ENCODE assay signal across 9 mouse cellular contexts in genomic region chr10:79932736-79933135, GRCm38 (mm10). TPM values are rescaled to one million over a fixed set of nuclear protein-coding genes. Genes with fewer than 3 reads are reported as not detected.
DNase-seq lines count a peak whose midpoint lies in the region; ATAC-seq and TF ChIP-seq lines count a peak whose summit lies in the region.
"Had no signal": no experiment of that assay in that cellular context is flagged by ENCODE, and none has a peak within 500 bp of the region (broad histone marks: within the 10 kb centered on the region; RNA-seq: fewer than 3 reads in every experiment).

No protein-coding gene starts in this region.

- peak; percentile 73; the same call in 1 of the 2 replicates for TF ChIP-seq EP300 in heart, adult 2 months (IDR thresholded peaks at IDR 0.05; ENCODE audit: insufficient read depth, low read depth, low read length)

- no peaks in the 10 kb centered on the region for H3K27me3 ChIP-seq in cerebellum, adult 2 months (ENCODE audit: control insufficient read depth, insufficient read depth, low read length)
- no peaks in the 10 kb centered on the region for H3K27me3 ChIP-seq in heart, adult 2 months (ENCODE audit: control insufficient read depth, insufficient read depth, low read length)
- no peaks in the 10 kb centered on the region for H3K27me3 ChIP-seq in lung, embryonic 16.5 days (ENCODE audit: control insufficient read depth, insufficient read depth, low read depth, low read length)
- no peaks in the 10 kb centered on the region for H3K27me3 ChIP-seq in stomach, embryonic 14.5 days (ENCODE audit: control insufficient read depth, insufficient read depth, low read length)
- H3K27me3 ChIP-seq: Patski had no signal

- no peaks in the 10 kb centered on the region for H3K9me3 ChIP-seq in lung, embryonic 16.5 days (ENCODE audit: control insufficient read depth, low read length)
- H3K9me3 ChIP-seq in stomach, embryonic 14.5 days (ENCODE audit: control insufficient read depth, low read depth, low read length) = no peaks in the 10 kb centered on the region

- 5% methylated on average over 8 of the region's 8 CpGs for WGBS in cerebellum, adult 2 months
- 26% methylated on average over 8 of the region's 8 CpGs for WGBS in heart, adult 2 months
- WGBS in lung, embryonic 16.5 days = 20% methylated on average over 8 of the region's 8 CpGs
- WGBS in stomach, embryonic 14.5 days = 19% methylated on average over 8 of the region's 8 CpGs

- H3K9ac ChIP-seq in heart, adult 2 months (ENCODE audit: low read depth, low read length) = no peak overlapping the region
- H3K9ac ChIP-seq in lung, embryonic 16.5 days (ENCODE audit: low read length) = no peak overlapping the region
- no peak overlapping the region for H3K9ac ChIP-seq in stomach, embryonic 14.5 days (replicated peaks; ENCODE audit: low read depth, low read length)

- no peaks in the 10 kb centered on the region for H3K79me2 ChIP-seq in heart, adult 2 months (replicated peaks; ENCODE audit: control insufficient read depth, insufficient read depth, low read length)

- 0 out of 2 replicates have a peak overlapping the region, but pooled peaks have one; percentile 20 for H3K27ac ChIP-seq in cerebellum, adult 2 months (ENCODE audit: insufficient read depth, low read length)
- peak overlapping the region; percentile 28 for H3K27ac ChIP-seq in heart, adult 2 months
- peak overlapping the region; percentile 8 for H3K27ac ChIP-seq in lung, embryonic 16.5 days (ENCODE audit: low read length)
- H3K27ac ChIP-seq in stomach, embryonic 14.5 days (ENCODE audit: low read length) = peak overlapping the region; percentile 55; the same call in 1 of the 2 replicates

- no peak for TF ChIP-seq CTCF in cerebellum, adult 2 months (IDR thresholded peaks at IDR 0.05; ENCODE audit: borderline replicate concordance, insufficient read depth, low read depth, low read length)
- 0 out of 2 replicates have a peak, but pooled peaks have one; percentile 2 for TF ChIP-seq CTCF in heart, adult 2 months (IDR thresholded peaks at IDR 0.05)

- DNase-seq in layer of hippocampus, postnatal 10 days (ENCODE audit: low spot score in 2 of 2) = peak; percentile 56 to 57
- DNase-seq in layer of hippocampus, adult 18-20 months (ENCODE audit: low spot score in 2 of 2) = no peak
- DNase-seq in cerebellum, adult 2 months = peak; percentile 65 to 74
- DNase-seq in heart, adult 2 months = peak; percentile 79 to 85
- peak; percentile 62 for DNase-seq in kidney, adult 11 months
- no peak for DNase-seq in B cell, adult 2 months

- no peak overlapping the region for H3K4me3 ChIP-seq in cerebellum, adult 2 months (replicated peaks; ENCODE audit: insufficient read depth, low read depth, low read length)
- H3K4me3 ChIP-seq in heart, adult 2 months = no peak overlapping the region
- no peak overlapping the region for H3K4me3 ChIP-seq in lung, embryonic 16.5 days (ENCODE audit: low read length)
- no peak overlapping the region for H3K4me3 ChIP-seq in stomach, embryonic 14.5 days (ENCODE audit: low read depth, low read length)

- no peak overlapping the region for H3K4me2 ChIP-seq in lung, embryonic 16.5 days (ENCODE audit: low read depth, low read length)
- no peak overlapping the region for H3K4me2 ChIP-seq in stomach, embryonic 14.5 days (replicated peaks; ENCODE audit: low read depth, low read length)

- intact Hi-C loops in heart, adult 2 months (cut with DNase I) = no loop called here

- TF ChIP-seq POLR2A in cerebellum, adult 2 months (IDR thresholded peaks at IDR 0.05; ENCODE audit: borderline replicate concordance, insufficient read depth, low read length) = no peak
- no peak for TF ChIP-seq POLR2A in heart, adult 2 months (IDR thresholded peaks at IDR 0.05; ENCODE audit: insufficient read depth, low read depth, low read length)

- peak; percentile 63 for ATAC-seq in lung, embryonic 16.5 days (ENCODE audit: low read depth)
- no peak; the same call in 1 of the 2 replicates for ATAC-seq in stomach, embryonic 14.5 days (ENCODE audit: insufficient number of reproducible peaks, insufficient read depth, low FRiP score, low read depth)
- ATAC-seq: Patski had no signal

- H3K36me3 ChIP-seq in heart, adult 2 months (ENCODE audit: control insufficient read depth, insufficient read depth, low read length) = no peaks in the 10 kb centered on the region
- 0 out of 2 replicates have a peak, but pooled peaks cover 6% of the 10 kb centered on the region for H3K36me3 ChIP-seq in lung, embryonic 16.5 days (ENCODE audit: control insufficient read depth, insufficient read depth, low read length)
- peaks cover 26% of the 10 kb centered on the region for H3K36me3 ChIP-seq in stomach, embryonic 14.5 days (ENCODE audit: control insufficient read depth, insufficient read depth, low read length)

- H3K4me1 ChIP-seq in cerebellum, adult 2 months (ENCODE audit: control insufficient read depth, insufficient read depth, low read length) = peaks cover 76% of the 10 kb centered on the region
- H3K4me1 ChIP-seq in heart, adult 2 months (ENCODE audit: control insufficient read depth, insufficient read depth, low read length) = peaks cover 31% of the 10 kb centered on the region
- peaks cover 73% of the 10 kb centered on the region for H3K4me1 ChIP-seq in lung, embryonic 16.5 days (replicated peaks; ENCODE audit: control insufficient read depth, insufficient read depth, low read length)
- peaks cover 58% of the 10 kb centered on the region for H3K4me1 ChIP-seq in stomach, embryonic 14.5 days (ENCODE audit: control insufficient read depth, insufficient read depth, low read length)

RNA-seq across cellular contexts. Expression of gene Arid3a, which starts 5.9 kb away (rescaled TPM):
- 1 to 10 TPM; 5.5 to 8.4 TPM for total RNA-seq in layer of hippocampus, postnatal 10 days (2021)
- 1 to 10 TPM; 5.5 to 5.8 TPM for total RNA-seq in layer of hippocampus, adult 18-20 months (2021)
- 4.7 TPM in 2 replicates for polyA plus RNA-seq in cerebellum, adult 2 months (2012; rRNA removed)
- total RNA-seq in heart, adult 2 months (2021) = 1 to 10 TPM; 1.3 to 1.5 TPM
- polyA plus RNA-seq in heart, adult 2 months (2012; rRNA removed) = 0.88 and 1.7 TPM in 2 replicates
- 4.1 and 4.8 TPM in 2 replicates for polyA plus RNA-seq in lung, embryonic 16.5 days (2015; fragmentation: Nextera tagmentation; extraction: Ambion mirVana)
- polyA plus RNA-seq in stomach, embryonic 14.5 days (2014; fragmentation: Nextera tagmentation; extraction: Ambion mirVana) = 12.7 and 14.0 TPM in 2 replicates

RNA-seq across cellular contexts. Expression of gene R3hdm4, which starts 11.7 kb away (rescaled TPM):
- total RNA-seq in layer of hippocampus, postnatal 10 days (2021) = 100 to 1,000 TPM; 380 to 386 TPM
- 100 to 1,000 TPM; 366 to 401 TPM for total RNA-seq in layer of hippocampus, adult 18-20 months (2021)
- polyA plus RNA-seq in cerebellum, adult 2 months (2012; rRNA removed) = 156 and 162 TPM in 2 replicates
- total RNA-seq in heart, adult 2 months (2021) = 10 to 100 TPM; 82.4 to 85.6 TPM
- 119 and 123 TPM in 2 replicates for polyA plus RNA-seq in heart, adult 2 months (2012; rRNA removed)
- polyA plus RNA-seq in lung, embryonic 16.5 days (2015; fragmentation: Nextera tagmentation; extraction: Ambion mirVana) = 151 and 155 TPM in 2 replicates
- 143 and 151 TPM in 2 replicates for polyA plus RNA-seq in stomach, embryonic 14.5 days (2014; fragmentation: Nextera tagmentation; extraction: Ambion mirVana)

RNA-seq across cellular contexts. Expression of gene Kiss1r, which starts 16.0 kb away (rescaled TPM):
- 1 to 10 TPM; 7.5 TPM for total RNA-seq in layer of hippocampus, postnatal 10 days (2021)
- 1 to 10 TPM; 6.7 to 7.8 TPM for total RNA-seq in layer of hippocampus, adult 18-20 months (2021)
- polyA plus RNA-seq in cerebellum, adult 2 months (2012; rRNA removed) = 12.1 and 12.8 TPM in 2 replicates
- under 1 TPM; 0.10 to 0.25 TPM for total RNA-seq in heart, adult 2 months (2021)
- 0.79 and 1.5 TPM in 2 replicates for polyA plus RNA-seq in heart, adult 2 months (2012; rRNA removed)
- polyA plus RNA-seq in lung, embryonic 16.5 days (2015; fragmentation: Nextera tagmentation; extraction: Ambion mirVana) = 1.0 and 1.1 TPM in 2 replicates
- polyA plus RNA-seq in stomach, embryonic 14.5 days (2014; fragmentation: Nextera tagmentation; extraction: Ambion mirVana) = 0.81 and 1.0 TPM in 2 replicates

RNA-seq across cellular contexts. Expression of gene Gm26602, which starts 22.1 kb away (rescaled TPM):
- not detected for total RNA-seq in layer of hippocampus, postnatal 10 days (2021)
- not detected for total RNA-seq in layer of hippocampus, adult 18-20 months (2021)
- polyA plus RNA-seq in cerebellum, adult 2 months (2012; rRNA removed) = not detected in 2 replicates
- total RNA-seq in heart, adult 2 months (2021) = not detected
- polyA plus RNA-seq in heart, adult 2 months (2012; rRNA removed) = not detected in 2 replicates
- polyA plus RNA-seq in lung, embryonic 16.5 days (2015; fragmentation: Nextera tagmentation; extraction: Ambion mirVana) = 12.8 TPM in 1 of 2 replicates, not detected in the other
- polyA plus RNA-seq in stomach, embryonic 14.5 days (2014; fragmentation: Nextera tagmentation; extraction: Ambion mirVana) = 5.3 TPM in 1 of 2 replicates, not detected in the other
- polyA plus RNA-seq: Patski had no signal

RNA-seq across cellular contexts. Expression of gene Med16, which starts 24.0 kb away (rescaled TPM):
- total RNA-seq in layer of hippocampus, postnatal 10 days (2021) = 10 to 100 TPM; 55.7 to 56.2 TPM
- 10 to 100 TPM; 53.8 to 55.2 TPM for total RNA-seq in layer of hippocampus, adult 18-20 months (2021)
- polyA plus RNA-seq in cerebellum, adult 2 months (2012; rRNA removed) = 46.5 and 47.4 TPM in 2 replicates
- 10 to 100 TPM; 40.8 to 54.1 TPM for total RNA-seq in heart, adult 2 months (2021)
- polyA plus RNA-seq in heart, adult 2 months (2012; rRNA removed) = 54.9 and 62.4 TPM in 2 replicates
- polyA plus RNA-seq in lung, embryonic 16.5 days (2015; fragmentation: Nextera tagmentation; extraction: Ambion mirVana) = 48.3 and 51.2 TPM in 2 replicates
- polyA plus RNA-seq in stomach, embryonic 14.5 days (2014; fragmentation: Nextera tagmentation; extraction: Ambion mirVana) = 43.4 and 46.4 TPM in 2 replicates

Comparison
In these comparisons a context has a peak if more than half of its experiments do, and no peak if none do; other contexts are left out.
1. DNase-seq: peak in layer of hippocampus, postnatal 10 days (2 of 2), cerebellum, adult 2 months (2 of 2), heart, adult 2 months (2 of 2) and kidney, adult 11 months (single experiment); none in layer of hippocampus, adult 18-20 months (0 of 2) and B cell, adult 2 months (0 of 2).
2. Peak in every context shown above with its lines, with median percentiles within 50 percentile points of each other: H3K27ac ChIP-seq.